Mouse (Mus musculus) intestine, embryonic 15.5 days (tissue): ENCODE results near the gene Tpx2. TPM values are rescaled to one million over a fixed set of nuclear protein-coding genes. Genes with fewer than 3 reads are reported as not detected.

Experiments
- ATAC-seq: fragments of 200-750 bp; cut with Nextera tagmentation; 2 replicates; pipeline ENCODE4 v1.8.0; 2017; ENCODE audit warnings: moderate TSS enrichment, moderate library complexity
- H3K27ac ChIP-seq: fragments of 300-500 bp; sonication (generic); 2 replicates; pipeline ENCODE4 v1.5.1; 2015; ENCODE audit warnings: mild to moderate bottlenecking, inconsistent platforms
- H3K27me3 ChIP-seq: fragments of 300-500 bp; sonication (generic); replicated peaks from 2 replicates; pipeline ENCODE4 v1.6.1; 2015; ENCODE audit warnings: inconsistent platforms
- H3K36me3 ChIP-seq: fragments of 300-500 bp; sonication (generic); 2 replicates; pipeline ENCODE4 v1.6.1; 2015; ENCODE audit warnings: inconsistent platforms
- H3K4me1 ChIP-seq: fragments of 300-500 bp; sonication (generic); replicated peaks from 2 replicates; pipeline ENCODE4 v1.6.1; 2015; ENCODE audit warnings: inconsistent platforms
- H3K4me2 ChIP-seq: fragments of 300-500 bp; sonication (generic); replicated peaks from 2 replicates; pipeline ENCODE4 v1.6.1; 2015; ENCODE audit warnings: mild to moderate bottlenecking, inconsistent platforms
- H3K4me3 ChIP-seq: fragments of 300-500 bp; sonication (generic); replicated peaks from 2 replicates; pipeline ENCODE4 v1.5.1; 2015; ENCODE audit warnings: inconsistent platforms
- H3K9ac ChIP-seq: fragments of 300-500 bp; sonication (generic); 2 replicates; pipeline ENCODE4 v1.6.1; 2015; ENCODE audit warnings: inconsistent platforms
- H3K9me3 ChIP-seq: fragments of 300-500 bp; sonication (generic); 2 replicates; pipeline ENCODE4 v1.6.1; 2016; ENCODE audit warnings: inconsistent platforms
- WGBS: fragments of 180-500 bp; shearing (Covaris S2); methylation state at CpG from one replicate; pipeline ENCODE4 v1.1.7; 2015; 5-methylcytosine and 5-hydroxymethylcytosine counted together
- polyA plus RNA-seq: library from polyadenylated mRNA; unstranded; fragments of >200 nt; fragmentation: Nextera tagmentation; extraction: Ambion mirVana; gene quantifications from 2 replicates; pipeline ENCODE4 v1.2.1, GENCODE M21; 2015

Tpx2 gene
- polyA plus RNA-seq, 1 experiment from 2014 or later, result 67.6 TPM

GRCm38 (mm10) chr2:152887230-152887629, 39.5 kb downstream of the Tpx2 start:
- H3K4me3 ChIP-seq, result no peak overlapping the region
- H3K36me3 ChIP-seq, result peaks cover 40% of the 10 kb centered on the region
- H3K9me3 ChIP-seq, result no peaks in the 10 kb centered on the region
- WGBS, result 88% methylated on average over 3 of the region's 3 CpGs
- no peak overlapping the region for H3K27ac ChIP-seq
- no peak overlapping the region for H3K4me2 ChIP-seq
- no peak for ATAC-seq
- no peak overlapping the region for H3K9ac ChIP-seq
- no peaks in the 10 kb centered on the region for H3K27me3 ChIP-seq
- H3K4me1 ChIP-seq, result no peaks in the 10 kb centered on the region

GRCm38 (mm10) chr2:152888774-152889173, 41.0 kb downstream of the Tpx2 start:
- no peak overlapping the region for H3K27ac ChIP-seq
- H3K4me2 ChIP-seq, result no peak overlapping the region
- H3K9me3 ChIP-seq, result no peaks in the 10 kb centered on the region
- no peaks in the 10 kb centered on the region for H3K27me3 ChIP-seq
- H3K9ac ChIP-seq, result no peak overlapping the region
- H3K4me3 ChIP-seq, result no peak overlapping the region
- H3K36me3 ChIP-seq, result peaks cover 54% of the 10 kb centered on the region
- ATAC-seq, result no peak
- H3K4me1 ChIP-seq, result no peaks in the 10 kb centered on the region
- WGBS, result 90% methylated on average over 5 of the region's 5 CpGs

GRCm38 (mm10) chr2:152895834-152896233, 48.1 kb downstream of the Tpx2 start:
- H3K4me2 ChIP-seq, result no peak overlapping the region
- H3K9ac ChIP-seq, result no peak overlapping the region
- H3K27ac ChIP-seq, result no peak overlapping the region
- H3K9me3 ChIP-seq, result no peaks in the 10 kb centered on the region
- H3K27me3 ChIP-seq, result no peaks in the 10 kb centered on the region
- ATAC-seq, result no peak
- WGBS, result 91% methylated on average over 9 of the region's 9 CpGs
- peaks cover 37% of the 10 kb centered on the region for H3K36me3 ChIP-seq
- no peaks in the 10 kb centered on the region for H3K4me1 ChIP-seq
- no peak overlapping the region for H3K4me3 ChIP-seq

GRCm38 (mm10) chr2:152896926-152897325, 49.2 kb downstream of the Tpx2 start:
- Histone ChIP-seq H3K9ac (no peak overlapping the region), H3K36me3 (peaks cover 30% of the 10 kb centered on the region), H3K4me2 (no peak overlapping the region), H3K27me3 (no peaks in the 10 kb centered on the region), H3K9me3 (no peaks in the 10 kb centered on the region), H3K4me1 (no peaks in the 10 kb centered on the region), H3K4me3 (no peak overlapping the region), H3K27ac (no peak overlapping the region)
- 83% methylated on average over 3 of the region's 3 CpGs for WGBS
- no peak for ATAC-seq

- Histone ChIP-seq H3K27ac (no peak overlapping the region), H3K36me3 (peaks cover 10% of the 10 kb centered on the region), H3K4me1 (no peaks in the 10 kb centered on the region), H3K9me3 (no peaks in the 10 kb centered on the region), H3K4me3 (no peak overlapping the region), H3K27me3 (no peaks in the 10 kb centered on the region), H3K4me2 (no peak overlapping the region), H3K9ac (no peak overlapping the region)
- no peak for ATAC-seq
- 74% methylated on average over 6 of the region's 6 CpGs for WGBS
Observed at GRCm38 (mm10) chr2:152899011-152899410, 51.2 kb downstream of the Tpx2 start.

GRCm38 (mm10) chr2:152901296-152901695, 53.5 kb downstream of the Tpx2 start:
- no peak for ATAC-seq
- no peak overlapping the region for H3K9ac ChIP-seq
- 88% methylated on average over 15 of the region's 15 CpGs for WGBS
- H3K27ac ChIP-seq, result no peak overlapping the region
- peaks cover 6% of the 10 kb centered on the region; the same call in 1 of the 2 replicates for H3K4me1 ChIP-seq
- no peaks in the 10 kb centered on the region for H3K9me3 ChIP-seq
- no peaks in the 10 kb centered on the region for H3K36me3 ChIP-seq
- H3K27me3 ChIP-seq, result no peaks in the 10 kb centered on the region
- H3K4me3 ChIP-seq, result no peak overlapping the region
- H3K4me2 ChIP-seq, result no peak overlapping the region

GRCm38 (mm10) chr2:152902658-152903057, 54.9 kb downstream of the Tpx2 start:
- H3K9ac ChIP-seq, result no peak overlapping the region
- no peak for ATAC-seq

GRCm38 (mm10) chr2:152903586-152903985, 55.8 kb downstream of the Tpx2 start:
- no peak for ATAC-seq
- Histone ChIP-seq H3K9me3 (no peaks in the 10 kb centered on the region), H3K36me3 (no peaks in the 10 kb centered on the region), H3K9ac (no peak overlapping the region), H3K4me2 (no peak overlapping the region), H3K27me3 (no peaks in the 10 kb centered on the region), H3K27ac (no peak overlapping the region), H3K4me1 (peaks cover 16% of the 10 kb centered on the region), H3K4me3 (no peak overlapping the region)
- 77% methylated on average over 4 of the region's 4 CpGs for WGBS

More at GRCm38 (mm10) chr2:152902658-152903057, 54.9 kb downstream of the Tpx2 start:
- Histone ChIP-seq H3K4me1 (peaks cover 16% of the 10 kb centered on the region), H3K27me3 (no peaks in the 10 kb centered on the region), H3K27ac (no peak overlapping the region), H3K4me2 (no peak overlapping the region), H3K9me3 (no peaks in the 10 kb centered on the region), H3K4me3 (no peak overlapping the region), H3K36me3 (no peaks in the 10 kb centered on the region)
- 45% methylated on average over 3 of the region's 3 CpGs for whole genome bisulfite sequencing

- H3K4me2 ChIP-seq, result no peak overlapping the region
- no peaks in the 10 kb centered on the region for H3K27me3 ChIP-seq
- 62% methylated on average over 5 of the region's 5 CpGs for WGBS
- no peaks in the 10 kb centered on the region for H3K36me3 ChIP-seq
- H3K4me1 ChIP-seq, result peaks cover 16% of the 10 kb centered on the region
- no peak for ATAC-seq
- no peak overlapping the region for H3K27ac ChIP-seq
- no peaks in the 10 kb centered on the region for H3K9me3 ChIP-seq
- no peak overlapping the region for H3K4me3 ChIP-seq
- no peak overlapping the region for H3K9ac ChIP-seq
Observed at GRCm38 (mm10) chr2:152904127-152904643, 56.4 kb downstream of the Tpx2 start.

GRCm38 (mm10) chr2:152905036-152905829, 57.5 kb downstream of the Tpx2 start:
- H3K27ac ChIP-seq, result no peak overlapping the region
- H3K36me3 ChIP-seq, result no peaks in the 10 kb centered on the region
- no peaks in the 10 kb centered on the region for H3K9me3 ChIP-seq
- peaks cover 16% of the 10 kb centered on the region for H3K4me1 ChIP-seq
- H3K4me3 ChIP-seq, result no peak overlapping the region
- no peak overlapping the region for H3K4me2 ChIP-seq
- 49% methylated on average over 11 of the region's 11 CpGs for WGBS
- peak; percentile 65 for ATAC-seq
- H3K9ac ChIP-seq, result no peak overlapping the region
- 0 out of 2 replicates have a peak, but pooled peaks cover under 1% of the 10 kb centered on the region for H3K27me3 ChIP-seq

GRCm38 (mm10) chr2:152906274-152907037, 58.7 kb downstream of the Tpx2 start:
- H3K4me2 ChIP-seq, result no peak overlapping the region
- no peak overlapping the region for H3K4me3 ChIP-seq
- H3K4me1 ChIP-seq, result peaks cover 16% of the 10 kb centered on the region
- no peaks in the 10 kb centered on the region for H3K36me3 ChIP-seq
- no peak overlapping the region for H3K9ac ChIP-seq
- 51% methylated on average over 9 of the region's 9 CpGs for WGBS
- peaks cover 12% of the 10 kb centered on the region for H3K27me3 ChIP-seq
- ATAC-seq, result no peak
- no peak overlapping the region for H3K27ac ChIP-seq
- H3K9me3 ChIP-seq, result no peaks in the 10 kb centered on the region

- Histone ChIP-seq H3K27me3 (peaks cover 21% of the 10 kb centered on the region), H3K4me3 (no peak overlapping the region), H3K9me3 (no peaks in the 10 kb centered on the region), H3K4me2 (no peak overlapping the region), H3K9ac (no peak overlapping the region), H3K36me3 (no peaks in the 10 kb centered on the region), H3K4me1 (peaks cover 16% of the 10 kb centered on the region), H3K27ac (no peak overlapping the region)
- no peak for ATAC-seq
- WGBS, result 71% methylated on average over 14 of the region's 14 CpGs
Observed at GRCm38 (mm10) chr2:152907114-152907943, 59.6 kb downstream of the Tpx2 start.
